Comparison of ENCODE assay signal across 37 mouse cellular contexts in genomic region chr6:42377280-42377679, GRCm38 (mm10). TPM values are rescaled to one million over a fixed set of nuclear protein-coding genes. Genes with fewer than 3 reads are reported as not detected.
"Had no signal": no experiment of that assay in that cellular context is flagged by ENCODE, and none has a peak within 500 bp of the region (broad histone marks: within the 10 kb centered on the region; RNA-seq: fewer than 3 reads in every experiment).

No protein-coding gene starts in this region.

- H3K9ac ChIP-seq: embryonic facial prominence, embryonic 12.5 days; embryonic facial prominence, embryonic 13.5 days; embryonic facial prominence, embryonic 15.5 days; forebrain, embryonic 12.5 days; forebrain, embryonic 13.5 days; forebrain, embryonic 15.5 days; forebrain, postnatal 0 days had no signal

- ATAC-seq: forebrain, embryonic 13.5 days; forebrain, embryonic 14.5 days; forebrain, embryonic 15.5 days; forebrain, embryonic 16.5 days; forebrain, postnatal 0 days had no signal

- H3K27ac ChIP-seq: embryonic facial prominence, embryonic 10.5 days; embryonic facial prominence, embryonic 12.5 days; embryonic facial prominence, embryonic 13.5 days; embryonic facial prominence, embryonic 15.5 days; forebrain, embryonic 10.5 days; forebrain, embryonic 12.5 days; forebrain, embryonic 13.5 days; forebrain, embryonic 15.5 days; gastrocnemius, adult 2 months had no signal

- H3K9me3 ChIP-seq: embryonic facial prominence, embryonic 10.5 days; embryonic facial prominence, embryonic 12.5 days; embryonic facial prominence, embryonic 13.5 days; embryonic facial prominence, embryonic 15.5 days; forebrain, embryonic 10.5 days; forebrain, embryonic 12.5 days; forebrain, embryonic 13.5 days; forebrain, embryonic 15.5 days had no signal

- H3K27me3 ChIP-seq: embryonic facial prominence, embryonic 13.5 days; embryonic facial prominence, embryonic 15.5 days had no signal

- H3K36me3 ChIP-seq: embryonic facial prominence, embryonic 10.5 days; embryonic facial prominence, embryonic 12.5 days; embryonic facial prominence, embryonic 13.5 days; embryonic facial prominence, embryonic 15.5 days; forebrain, embryonic 10.5 days; forebrain, embryonic 12.5 days; forebrain, embryonic 15.5 days had no signal

- H3K4me3 ChIP-seq: embryonic facial prominence, embryonic 10.5 days; embryonic facial prominence, embryonic 12.5 days; embryonic facial prominence, embryonic 13.5 days; embryonic facial prominence, embryonic 15.5 days; erythroblast, embryonic 14.5 days; forebrain, embryonic 10.5 days; forebrain, embryonic 12.5 days; forebrain, embryonic 13.5 days; forebrain, embryonic 15.5 days; gastrocnemius, adult 2 months had no signal

- DNase-seq: cerebellum, adult 2 months; cerebellum, adult 8-10 months; cerebellum, adult 9-10 months; cerebellum, adult 9-11 months; cerebellum, postnatal 10 days; cerebellum, postnatal 14 days; cerebellum, postnatal 25 days; cerebellum, postnatal 36 days; embryo, embryonic 11 days; forebrain, postnatal 0 days; gastrocnemius, adult 2 months; gastrocnemius, postnatal 10 days; gastrocnemius, postnatal 14 days; gastrocnemius, postnatal 25 days; gastrocnemius, postnatal 36 days; heart, adult 18-20 months had no signal

- H3K4me2 ChIP-seq: embryonic facial prominence, embryonic 12.5 days; embryonic facial prominence, embryonic 13.5 days; embryonic facial prominence, embryonic 15.5 days; forebrain, embryonic 12.5 days; forebrain, embryonic 13.5 days; forebrain, embryonic 15.5 days had no signal

RNA-seq across cellular contexts. Expression of gene Epha1, which starts 4.2 kb away (rescaled TPM):
- total RNA-seq: common myeloid progenitor, adult 5-6 weeks had no signal

RNA-seq across cellular contexts. Expression of gene Tas2r143, which starts 22.8 kb away (rescaled TPM):
- total RNA-seq: common myeloid progenitor, adult 5-6 weeks; forebrain, postnatal 0 days; gastrocnemius, adult 18-20 months; gastrocnemius, adult 2 months; gastrocnemius, adult 8-10 months; gastrocnemius, postnatal 10 days; gastrocnemius, postnatal 25 days; gastrocnemius, postnatal 36 days; heart, adult 18-20 months; heart, adult 8-10 months had no signal
- polyA plus RNA-seq: embryonic facial prominence, embryonic 10.5 days; embryonic facial prominence, embryonic 11.5 days; embryonic facial prominence, embryonic 12.5 days; embryonic facial prominence, embryonic 13.5 days; embryonic facial prominence, embryonic 14.5 days; embryonic facial prominence, embryonic 15.5 days; erythroblast, embryonic 14.5 days; forebrain, embryonic 10.5 days; forebrain, embryonic 11.5 days; forebrain, embryonic 12.5 days; forebrain, embryonic 13.5 days; forebrain, embryonic 14.5 days; forebrain, embryonic 15.5 days; forebrain, embryonic 16.5 days; forebrain, postnatal 0 days had no signal

RNA-seq across cellular contexts. Expression of gene Tas2r135, which starts 28.0 kb away (rescaled TPM):
- total RNA-seq: common myeloid progenitor, adult 5-6 weeks; forebrain, postnatal 0 days; gastrocnemius, adult 18-20 months; gastrocnemius, adult 2 months; gastrocnemius, adult 8-10 months; gastrocnemius, postnatal 10 days; gastrocnemius, postnatal 14 days; gastrocnemius, postnatal 25 days; gastrocnemius, postnatal 4 days; granulocyte monocyte progenitor cell, adult 5-6 weeks; heart, adult 18-20 months had no signal
- polyA plus RNA-seq: embryonic facial prominence, embryonic 10.5 days; embryonic facial prominence, embryonic 11.5 days; embryonic facial prominence, embryonic 12.5 days; embryonic facial prominence, embryonic 13.5 days; embryonic facial prominence, embryonic 14.5 days; embryonic facial prominence, embryonic 15.5 days; erythroblast, embryonic 14.5 days; forebrain, embryonic 10.5 days; forebrain, embryonic 11.5 days; forebrain, embryonic 12.5 days; forebrain, embryonic 13.5 days; forebrain, embryonic 14.5 days; forebrain, embryonic 15.5 days; forebrain, embryonic 16.5 days; forebrain, postnatal 0 days; gonadal fat pad, adult 2 months had no signal

RNA-seq across cellular contexts. Expression of gene Fam131b, which starts 52.8 kb away (rescaled TPM):
- total RNA-seq: common myeloid progenitor, adult 5-6 weeks; granulocyte monocyte progenitor cell, adult 5-6 weeks had no signal
- polyA plus RNA-seq: erythroblast, embryonic 14.5 days had no signal
